Mouse (Mus musculus) olfactory bulb, adult 2 months (tissue): ENCODE results near the gene Rnf20.

Experiments
- CTCF ChIP-seq: fragments of 200-500 bp; IDR thresholded peaks from 2 replicates; pipeline ENCODE4 v1.5.1; 2012; ENCODE audit warnings: low read depth, mild to moderate bottlenecking, low read length, moderate library complexity; ENCODE audit not compliant: insufficient read depth
- POLR2A ChIP-seq: fragments of 200-500 bp; IDR thresholded peaks from 2 replicates; pipeline ENCODE4 v1.6.1; 2012; ENCODE audit warnings: mild to moderate bottlenecking, low read depth, low read length, moderate library complexity; ENCODE audit not compliant: insufficient read depth

GRCm38 (mm10) chr4:49626973-49627372, 4.8 kb upstream of the Rnf20 start:
- TF ChIP-seq POLR2A (no peak), CTCF (no peak)
